Mouse (Mus musculus) gonadal fat pad, adult 2 months (tissue): ENCODE measurements around the gene Mllt1. TPM values are rescaled to one million over a fixed set of nuclear protein-coding genes. Genes with fewer than 3 reads are reported as not detected.

Experiments used
- DNase-seq: peaks from one replicate; pipeline ENCODE4 v3.0.0-alpha.2; 2012; ENCODE audit warnings: low read depth
- polyA plus RNA-seq: library from polyadenylated mRNA; depleted of rRNA; stranded (reverse); fragments of >200 nt; gene quantifications from 2 replicates; pipeline ENCODE4 v1.2.3, GENCODE M21; 2012; rRNA removed

The Mllt1 gene
- polyA plus RNA-seq: 33.6 and 36.4 TPM in 2 replicates

DNA sequence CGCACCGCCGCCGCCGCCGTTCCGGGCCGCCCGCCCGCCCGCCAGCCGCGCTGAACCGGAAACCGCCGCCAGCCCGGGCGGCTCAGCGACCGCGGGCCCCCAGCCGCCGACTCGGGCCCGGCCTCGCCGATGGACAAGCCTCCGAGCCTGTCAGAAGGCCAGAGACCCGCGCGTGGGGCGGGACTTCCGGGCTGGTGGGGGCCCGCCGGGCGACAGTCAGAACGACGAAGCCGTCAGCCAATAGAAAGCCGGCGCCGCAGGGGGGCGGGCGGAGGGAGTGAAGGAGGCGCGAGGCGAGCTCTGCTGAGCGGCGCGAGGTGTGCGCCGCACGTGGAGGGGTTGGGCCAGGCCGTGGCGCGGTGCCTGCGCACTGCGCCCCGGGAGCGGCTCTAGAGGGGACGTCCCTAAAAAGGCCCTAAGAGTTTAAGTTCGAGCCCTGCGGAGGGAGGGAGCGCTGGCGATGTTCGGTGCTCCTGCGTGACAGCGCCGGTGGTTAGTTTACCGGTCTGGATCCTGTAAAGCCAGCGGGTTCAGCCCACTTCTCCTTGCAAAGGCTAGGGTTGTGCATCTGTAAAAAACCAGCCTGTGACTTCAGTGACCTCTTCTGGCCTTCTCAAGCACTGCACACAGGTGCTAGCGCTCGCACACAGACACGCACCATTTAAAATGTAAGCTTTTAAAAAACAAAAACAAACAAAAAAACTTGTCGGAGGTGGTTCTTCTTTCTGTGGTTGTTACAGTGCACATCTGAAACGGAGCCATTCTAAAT lies at the start of gene Mllt1:
Mllt1 (minus strand) TSS at position 53 of the 769 bp plus-strand sequence.
- peak; percentile 54 for DNase-seq

GRCm38 (mm10) chr17:56984886-56985285 lies 49.7 kb upstream of the Mllt1 start:
- no peak for DNase-seq

GRCm38 (mm10) chr17:56982013-56982412 lies 46.8 kb upstream of the Mllt1 start, which contains the start of gene Acer1:
TSS of gene Acer1 (minus strand) at chr17:56982126.
- DNase-seq: peak; percentile 58

DNA sequence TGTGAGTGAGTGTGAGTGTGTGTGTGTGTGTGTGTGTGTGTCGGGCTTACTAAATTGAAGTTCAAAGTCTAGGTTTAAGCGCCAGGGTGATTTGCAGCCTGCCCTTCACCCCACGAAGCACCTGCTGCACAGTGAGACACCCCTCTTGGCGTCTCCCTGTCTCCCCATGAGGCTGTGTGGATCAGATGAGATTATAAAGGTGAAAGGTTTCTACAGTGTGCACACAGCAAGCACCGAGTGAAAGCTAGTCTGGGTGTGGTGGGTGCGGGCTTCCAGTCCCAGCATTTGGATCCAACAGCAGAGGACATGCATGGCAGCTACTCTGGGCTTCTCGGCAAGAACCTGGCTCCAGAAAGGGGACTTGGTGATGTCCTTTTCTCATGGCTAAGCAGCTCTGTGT lies 45.8 kb upstream of the Mllt1 start:
- DNase-seq: no peak

- DNase-seq: no peak
Observed at GRCm38 (mm10) chr17:56979524-56979923, 44.3 kb upstream of the Mllt1 start.

DNA sequence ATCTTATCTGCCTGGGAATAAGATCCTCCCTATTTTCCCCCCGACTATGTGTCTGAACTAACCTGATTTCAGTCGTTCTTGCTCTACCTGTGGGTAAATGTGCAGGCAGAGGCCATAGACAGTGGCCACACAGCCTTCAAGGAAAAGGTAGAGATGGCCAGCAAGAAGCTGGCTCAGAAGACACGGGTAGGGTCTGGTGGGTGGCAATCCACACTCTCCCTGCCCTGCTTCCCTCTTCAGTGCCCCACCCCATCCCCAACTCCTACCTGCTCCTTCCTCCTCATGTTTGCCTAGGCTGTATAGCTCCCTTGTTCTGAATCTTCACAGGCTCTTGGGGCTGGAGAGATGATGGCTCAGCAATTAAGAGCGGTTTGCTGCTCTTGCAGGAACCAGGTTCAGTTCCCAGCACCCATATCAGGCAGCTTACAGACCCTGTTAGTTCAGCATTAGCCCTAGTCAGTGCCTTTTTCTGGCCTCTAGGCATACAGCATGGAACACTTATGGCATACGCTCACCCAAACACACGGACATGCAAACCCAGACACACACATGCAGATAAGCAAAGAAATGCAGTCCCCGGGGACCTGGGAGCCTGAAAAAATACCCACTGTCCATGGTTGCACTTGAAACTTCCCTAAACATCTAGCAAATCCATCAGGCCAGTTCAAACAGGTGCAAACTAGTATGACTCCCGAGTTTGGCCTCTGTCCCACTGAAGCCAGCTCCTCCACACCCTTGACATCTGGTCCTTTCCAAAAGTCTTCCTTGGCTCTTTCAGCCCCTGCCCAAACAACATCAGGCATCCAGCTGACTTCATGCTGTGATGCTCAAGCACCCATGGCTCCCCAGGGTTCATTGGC lies 41.5 kb upstream of the Mllt1 start:
- DNase-seq: no peak

DNA sequence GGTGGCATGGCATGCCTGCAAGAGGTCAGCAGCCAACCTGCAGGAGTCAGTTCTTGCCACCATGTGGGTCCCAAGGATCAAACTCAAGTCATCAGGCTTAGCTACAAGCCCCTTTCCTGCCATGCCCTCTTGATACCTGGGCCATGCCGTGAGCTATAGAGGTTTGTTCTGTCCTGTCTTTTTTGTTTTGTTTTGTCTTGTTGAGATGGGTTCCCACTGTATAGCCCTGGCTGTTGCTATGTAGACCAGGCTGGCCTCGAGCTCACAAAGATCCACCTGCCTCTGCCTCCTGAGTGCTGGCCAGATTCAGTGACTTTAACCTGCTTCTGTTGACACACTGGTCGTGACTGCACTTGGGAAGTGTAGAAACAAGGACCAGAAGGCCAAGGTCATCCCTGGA lies 40.2 kb upstream of the Mllt1 start:
- DNase-seq: no peak

DNA sequence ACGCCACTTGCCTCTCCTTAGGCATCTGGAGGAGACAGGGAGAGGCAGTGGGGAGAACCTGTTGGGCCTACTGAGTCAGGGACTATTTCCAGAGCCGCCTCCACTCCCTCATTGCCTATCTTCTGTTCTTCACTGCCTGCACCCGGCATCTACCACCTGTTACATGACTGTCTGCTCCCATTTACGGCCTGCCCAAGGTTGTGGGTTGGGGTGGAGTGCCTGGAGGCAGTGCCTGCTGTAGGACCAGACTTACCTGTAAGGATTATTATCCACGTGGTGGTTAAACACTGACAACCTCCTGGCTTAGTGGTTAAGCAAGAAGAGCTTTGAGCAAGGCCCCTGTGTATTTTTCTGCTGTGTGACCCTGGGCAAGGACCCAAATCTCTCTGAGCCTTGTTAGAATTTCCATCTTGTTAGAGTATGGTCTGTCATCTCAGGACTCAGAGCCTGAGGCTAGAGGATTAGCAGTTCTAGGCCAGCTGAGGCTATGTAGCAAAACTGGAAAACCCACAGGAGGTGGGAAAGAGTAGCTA lies 39.6 kb upstream of the Mllt1 start:
- DNase-seq: peak; percentile 85

- no peak for DNase-seq
Observed at GRCm38 (mm10) chr17:56973956-56974707, 38.9 kb upstream of the Mllt1 start.

DNA sequence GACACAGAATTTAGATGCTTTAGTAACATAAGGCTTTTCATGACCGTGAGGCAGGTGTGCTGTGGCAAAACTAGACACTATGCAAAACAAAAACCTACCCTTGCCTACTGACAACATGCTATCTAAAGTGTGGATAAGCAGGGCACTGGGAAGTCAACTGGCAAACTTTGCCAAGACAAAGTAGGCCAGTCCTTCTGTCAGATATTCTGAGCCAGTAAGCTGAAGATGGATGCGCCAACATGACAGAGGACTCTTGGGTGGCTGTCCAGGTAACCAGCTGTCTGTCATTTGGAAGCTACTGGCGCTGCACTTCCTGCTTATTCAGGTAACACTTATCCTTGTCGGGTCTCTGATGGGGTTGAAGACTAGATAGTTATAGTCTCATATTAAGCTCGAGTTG lies 34.9 kb upstream of the Mllt1 start:
- no peak for DNase-seq

GRCm38 (mm10) chr17:56969321-56969720 lies 34.1 kb upstream of the Mllt1 start:
- DNase-seq: no peak

GRCm38 (mm10) chr17:56963646-56964045 lies 28.4 kb upstream of the Mllt1 start:
- no peak for DNase-seq

DNA sequence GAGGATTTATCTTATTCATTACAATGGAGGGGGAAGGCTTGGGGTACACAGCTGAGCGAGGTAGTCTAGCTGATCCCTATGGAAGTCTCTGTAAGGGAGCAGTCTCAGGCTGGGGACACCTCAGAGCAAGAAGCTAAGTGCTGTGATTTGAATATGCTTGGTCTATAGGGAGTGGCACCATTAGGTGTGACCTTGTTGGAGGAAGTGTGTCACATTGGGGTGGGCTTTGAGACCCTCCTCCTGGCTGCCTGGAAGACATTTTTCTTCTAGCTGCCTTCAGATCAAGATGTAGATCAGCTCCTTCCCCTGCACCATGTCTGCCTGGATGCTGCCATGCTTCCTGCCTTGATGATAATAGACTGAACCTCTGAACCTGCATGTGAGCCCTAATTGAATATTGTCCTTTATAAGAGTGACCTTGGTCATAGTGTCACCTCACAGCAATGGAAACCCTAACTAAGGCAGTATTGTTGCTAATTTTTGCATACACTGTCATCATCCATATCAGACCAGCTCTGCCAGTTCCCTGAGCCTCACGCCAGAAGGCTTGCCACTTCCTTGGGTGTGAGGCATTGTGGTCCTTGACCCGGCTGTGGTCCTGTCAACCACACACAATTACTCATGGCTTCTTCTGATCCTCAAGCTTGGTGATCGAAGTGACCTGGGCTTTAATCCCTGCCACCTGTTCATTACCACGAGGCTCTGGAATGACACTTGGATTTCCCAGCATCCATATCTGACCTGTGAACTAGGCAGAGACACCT lies 27.6 kb upstream of the Mllt1 start:
- no peak for DNase-seq

GRCm38 (mm10) chr17:56961880-56962279 lies 26.7 kb upstream of the Mllt1 start:
- DNase-seq: no peak

- no peak for DNase-seq
Observed at GRCm38 (mm10) chr17:56958667-56959066, 23.5 kb upstream of the Mllt1 start.

DNA sequence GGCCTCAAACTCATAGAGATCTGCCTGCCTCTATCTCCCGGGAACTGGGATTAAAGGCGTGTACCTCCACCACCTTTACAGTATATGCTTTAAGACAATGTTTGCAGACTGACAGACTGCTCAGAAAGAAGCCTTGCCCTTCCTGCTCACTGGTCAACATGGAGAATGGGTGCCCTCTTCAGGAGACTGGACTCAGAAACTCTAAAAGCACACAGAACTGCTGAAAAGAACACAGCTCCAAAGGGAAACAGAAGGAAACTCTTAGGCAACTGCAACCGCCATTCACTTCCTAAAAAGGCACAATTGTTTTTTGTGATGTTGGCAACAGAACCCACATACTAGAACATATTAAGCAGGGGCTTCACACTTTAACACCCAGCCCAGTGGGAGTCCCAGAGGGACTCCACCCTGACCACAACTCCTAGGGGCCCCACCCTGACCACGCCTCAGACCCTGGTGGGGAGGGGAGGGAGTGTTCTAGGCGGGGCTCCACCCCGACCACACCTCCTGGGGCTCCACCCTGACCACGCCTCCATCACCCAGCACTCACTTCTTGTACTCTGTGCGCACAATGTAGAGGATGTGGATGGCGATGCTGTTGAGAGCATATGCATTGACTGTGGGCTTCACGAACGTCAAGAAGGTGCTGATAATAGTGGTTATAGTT lies 22.7 kb upstream of the Mllt1 start:
- DNase-seq: no peak

DNA sequence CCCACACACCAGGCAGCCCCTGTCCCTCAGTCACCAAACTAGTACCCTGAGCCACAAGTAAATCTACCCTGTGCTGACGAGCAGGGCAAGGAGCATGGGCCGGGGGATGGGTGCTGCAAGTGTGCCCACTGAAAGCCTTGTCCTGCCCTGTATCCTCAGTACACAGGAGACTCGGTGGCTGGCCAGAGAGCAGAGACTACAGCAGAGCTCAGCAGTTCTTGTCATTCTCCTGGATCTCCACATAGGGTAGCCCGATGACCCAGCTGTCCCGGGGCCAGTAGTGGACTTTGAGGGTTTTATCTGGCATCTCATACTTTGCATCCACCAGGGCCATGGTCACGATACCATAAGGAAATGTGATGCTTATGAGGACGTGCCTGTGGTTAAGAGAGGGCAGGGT lies 19.7 kb upstream of the Mllt1 start:
- DNase-seq: no peak

- no peak for DNase-seq
Observed at GRCm38 (mm10) chr17:56952639-56953038, 17.4 kb upstream of the Mllt1 start.

GRCm38 (mm10) chr17:56950915-56951314 lies 15.7 kb upstream of the Mllt1 start:
- peak; percentile 28 for DNase-seq

DNA sequence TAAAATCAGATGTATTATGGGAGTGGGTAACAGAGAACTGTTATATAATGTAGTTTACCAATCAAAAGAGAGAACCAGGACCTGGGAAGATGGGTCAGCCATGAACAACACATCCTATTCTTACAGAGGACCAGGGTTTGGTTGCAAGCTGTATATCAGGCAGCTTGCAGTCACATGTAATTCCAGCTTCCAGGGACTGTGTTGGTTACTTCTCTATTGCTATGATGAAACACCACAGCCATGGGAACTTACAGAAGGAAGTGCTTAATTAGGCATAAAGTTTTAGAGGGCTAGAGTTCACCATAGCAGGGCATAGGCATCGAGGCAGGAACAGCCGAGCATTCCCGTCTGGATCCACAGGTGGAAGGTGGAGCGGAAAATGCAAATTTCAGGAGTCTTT lies 3.5 kb upstream of the Mllt1 start:
- no peak for DNase-seq

GRCm38 (mm10) chr17:56936731-56937130 lies 1.5 kb upstream of the Mllt1 start:
- no peak for DNase-seq
